Mouse (Mus musculus): ENCODE measurements around the gene Dnajc8. TPM values are rescaled to one million over a fixed set of nuclear protein-coding genes. Genes with fewer than 3 reads are reported as not detected.

Gene Dnajc8
- total and polyA plus RNA-seq, 3 experiments, result 110 to 246 TPM; not detected in 1

DNA sequence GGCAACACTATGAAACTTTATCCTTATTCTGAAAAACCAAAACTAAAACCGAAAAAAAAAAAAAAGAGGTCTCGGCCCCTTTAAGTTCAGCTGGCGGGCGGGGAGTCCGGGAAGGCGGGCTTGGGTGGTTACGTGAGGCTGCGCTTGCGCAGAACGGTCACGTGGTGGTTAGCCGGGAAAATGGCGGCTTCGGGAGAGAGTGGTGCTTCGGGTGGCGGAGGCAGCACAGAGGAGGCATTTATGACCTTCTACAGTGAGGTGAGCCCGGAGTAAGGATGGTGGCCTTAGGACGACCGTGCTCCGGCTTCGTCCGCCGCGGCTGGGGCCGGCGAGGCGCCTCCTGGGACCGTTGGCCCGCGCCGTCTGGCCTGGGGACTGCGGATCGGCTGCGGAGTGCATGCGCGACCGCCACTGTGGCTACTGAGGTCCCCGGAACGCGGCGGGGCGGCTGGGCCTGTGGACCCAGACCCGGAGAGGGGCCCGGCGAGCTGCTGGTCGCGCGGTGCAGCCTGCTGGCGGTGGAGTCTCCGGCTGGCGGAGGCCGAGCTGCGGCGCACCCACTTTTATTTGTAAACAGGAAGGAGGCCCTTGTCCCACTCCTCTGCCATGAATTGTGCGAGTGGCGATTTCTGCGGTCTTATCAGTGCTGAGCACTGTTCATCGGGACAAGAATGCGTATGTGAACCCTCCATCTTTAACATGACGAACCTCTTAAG lies at the start of gene Dnajc8 (continued):
- peak in 1 of 2 experiments; percentile 14; a peak in 1 of 4 replicates for TF ChIP-seq EP300 (IDR thresholded peaks at IDR 0.05; ENCODE audit: low read depth in 1 of 2, low read length in 2 of 2)
- TF ChIP-seq SMC3 (IDR thresholded peaks at IDR 0.05; ENCODE audit: low read depth, low read length), result no peak
- no peak for TF ChIP-seq BHLHE40 (IDR thresholded peaks at IDR 0.05; ENCODE audit: borderline replicate concordance, low read depth, low read length)
- no peak for TF ChIP-seq CHD1 (IDR thresholded peaks at IDR 0.05; ENCODE audit: low read depth, low read length)

DNA sequence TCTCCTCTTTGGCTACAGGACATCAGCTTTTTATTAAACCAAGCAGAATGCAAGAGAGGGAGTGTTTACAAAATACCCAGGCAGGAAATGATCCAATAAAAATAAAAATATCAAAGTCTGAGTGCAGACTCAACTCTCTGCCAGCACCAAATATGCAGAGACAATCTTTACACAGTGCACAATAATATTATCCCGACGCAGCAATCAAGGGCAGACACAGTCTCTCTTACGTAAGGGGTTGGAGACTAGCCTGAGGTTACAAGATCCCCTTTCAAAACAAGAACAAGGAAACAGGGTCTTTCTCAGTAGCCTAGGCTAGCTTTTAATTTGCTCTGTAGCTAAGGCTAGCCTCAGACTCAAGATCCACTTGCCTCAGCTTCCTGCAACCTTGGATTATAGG lies 46.8 kb upstream of the Dnajc8 start:
- no peaks in the 10 kb centered on the region for H3K79me2 ChIP-seq (ENCODE audit: control insufficient read depth, insufficient read depth, low read length, poor library complexity)

DNA sequence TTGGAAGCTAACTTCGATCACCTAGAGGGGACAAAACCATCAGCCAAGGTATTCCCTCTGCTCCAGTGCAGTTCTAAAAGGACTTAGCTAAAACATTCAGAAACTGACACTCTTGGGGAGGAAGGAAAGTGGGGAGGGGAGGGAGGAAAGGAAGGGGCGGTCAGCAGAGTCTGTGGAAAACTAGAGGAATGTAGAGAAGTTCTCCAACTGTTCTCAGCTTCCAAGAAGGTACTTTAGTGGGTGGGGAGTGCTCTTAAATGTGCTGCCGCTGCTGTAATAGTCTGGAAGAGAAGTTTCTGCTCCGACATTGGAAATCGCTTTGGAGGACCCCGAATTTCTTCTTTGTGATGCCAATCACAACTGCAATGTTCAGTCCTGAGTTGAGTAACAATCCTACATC lies 46.4 kb upstream of the Dnajc8 start:
- no peaks in the 10 kb centered on the region for H3K27me3 ChIP-seq (ENCODE audit: control insufficient read depth in 1 of 2, insufficient read depth in 2 of 2, low read length in 2 of 2)
- TF ChIP-seq MAFK (IDR thresholded peaks at IDR 0.05; ENCODE audit: borderline replicate concordance, low read depth, low read length) (no peak), RCOR1 (IDR thresholded peaks at IDR 0.05; ENCODE audit: low read depth, low read length) (no peak), MAX (IDR thresholded peaks at IDR 0.05; ENCODE audit: low read length) (no peak), TBP (IDR thresholded peaks at IDR 0.05; ENCODE audit: low read depth, low read length) (no peak), CHD1 (IDR thresholded peaks at IDR 0.05; ENCODE audit: low read depth, low read length) (no peak), ETS1 (IDR thresholded peaks at IDR 0.05; ENCODE audit: low read depth, low read length) (no peak), USF2 (IDR thresholded peaks at IDR 0.05; ENCODE audit: borderline replicate concordance in 1 of 2, insufficient read depth in 1 of 2, low read depth in 1 of 2, low read length in 2 of 2) (no peak), GATA1 (IDR thresholded peaks at IDR 0.05; ENCODE audit: low read depth, low read length) (no peak)
- peaks cover 0 to 3% of the 10 kb centered on the region in 2 experiments; a peak in 1 of 4 replicates for H3K36me3 ChIP-seq (ENCODE audit: control insufficient read depth in 1 of 2, insufficient read depth in 2 of 2, low read length in 2 of 2)
- no peak overlapping the region for H3K4me3 ChIP-seq (ENCODE audit: control insufficient read depth in 1 of 2, insufficient read depth in 1 of 2, low read depth in 2 of 2, low read length in 2 of 2)
- H3K79me2 ChIP-seq (ENCODE audit: control insufficient read depth, insufficient read depth, low read length, poor library complexity), result no peaks in the 10 kb centered on the region
- no peaks in the 10 kb centered on the region for H3K4me1 ChIP-seq (ENCODE audit: control insufficient read depth in 1 of 2, insufficient read depth in 2 of 2, low read length in 2 of 2)
- H3K9me3 ChIP-seq (replicated peaks; ENCODE audit: insufficient read depth, low read length), result no peaks in the 10 kb centered on the region
- no peak overlapping the region for H3K9ac ChIP-seq (ENCODE audit: control insufficient read depth, low read depth, low read length, poor library complexity, severe bottlenecking)
- DNase-seq (ENCODE audit: low read depth, low spot score), result no peak
- H3K27ac ChIP-seq (ENCODE audit: control insufficient read depth, low read depth, low read length), result no peak overlapping the region

More for the DNA sequence above, 46.8 kb upstream of the Dnajc8 start:
- Histone ChIP-seq H3K9me3 (replicated peaks; ENCODE audit: insufficient read depth, low read length) (no peaks in the 10 kb centered on the region), H3K4me3 (ENCODE audit: control insufficient read depth in 1 of 2, insufficient read depth in 1 of 2, low read depth in 2 of 2, low read length in 2 of 2) (no peak overlapping the region), H3K36me3 (ENCODE audit: control insufficient read depth in 1 of 2, insufficient read depth in 2 of 2, low read length in 2 of 2) (0 out of 4 replicates have a peak, but pooled peaks cover 0 to 3% of the 10 kb centered on the region in 2 experiments), H3K27ac (ENCODE audit: control insufficient read depth, low read depth, low read length) (no peak overlapping the region), H3K27me3 (ENCODE audit: control insufficient read depth in 1 of 2, insufficient read depth in 2 of 2, low read length in 2 of 2) (no peaks in the 10 kb centered on the region), H3K4me1 (ENCODE audit: control insufficient read depth in 1 of 2, insufficient read depth in 2 of 2, low read length in 2 of 2) (no peaks in the 10 kb centered on the region), H3K9ac (ENCODE audit: control insufficient read depth, low read depth, low read length, poor library complexity, severe bottlenecking) (no peak overlapping the region)
- no peak for DNase-seq (ENCODE audit: low read depth, low spot score)
- no peak for TF ChIP-seq ZKSCAN1 (IDR thresholded peaks at IDR 0.05; ENCODE audit: low read depth, low read length)
- no peak for TF ChIP-seq MAX (IDR thresholded peaks at IDR 0.05; ENCODE audit: low read length)
- no peak for TF ChIP-seq JUND (IDR thresholded peaks at IDR 0.05; ENCODE audit: low read depth, low read length)
- no peak for TF ChIP-seq ETS1 (IDR thresholded peaks at IDR 0.05; ENCODE audit: low read depth, low read length)
- TF ChIP-seq TBP (IDR thresholded peaks at IDR 0.05; ENCODE audit: low read depth, low read length), result no peak
- TF ChIP-seq USF1 (IDR thresholded peaks at IDR 0.05; ENCODE audit: low read depth, low read length), result no peak
- no peak for TF ChIP-seq GATA1 (IDR thresholded peaks at IDR 0.05; ENCODE audit: low read depth, low read length)
- TF ChIP-seq HCFC1 (IDR thresholded peaks at IDR 0.05; ENCODE audit: low read depth, low read length), result no peak
